ENCODE assay signal across 16 mouse cellular contexts in the genomic region with DNA sequence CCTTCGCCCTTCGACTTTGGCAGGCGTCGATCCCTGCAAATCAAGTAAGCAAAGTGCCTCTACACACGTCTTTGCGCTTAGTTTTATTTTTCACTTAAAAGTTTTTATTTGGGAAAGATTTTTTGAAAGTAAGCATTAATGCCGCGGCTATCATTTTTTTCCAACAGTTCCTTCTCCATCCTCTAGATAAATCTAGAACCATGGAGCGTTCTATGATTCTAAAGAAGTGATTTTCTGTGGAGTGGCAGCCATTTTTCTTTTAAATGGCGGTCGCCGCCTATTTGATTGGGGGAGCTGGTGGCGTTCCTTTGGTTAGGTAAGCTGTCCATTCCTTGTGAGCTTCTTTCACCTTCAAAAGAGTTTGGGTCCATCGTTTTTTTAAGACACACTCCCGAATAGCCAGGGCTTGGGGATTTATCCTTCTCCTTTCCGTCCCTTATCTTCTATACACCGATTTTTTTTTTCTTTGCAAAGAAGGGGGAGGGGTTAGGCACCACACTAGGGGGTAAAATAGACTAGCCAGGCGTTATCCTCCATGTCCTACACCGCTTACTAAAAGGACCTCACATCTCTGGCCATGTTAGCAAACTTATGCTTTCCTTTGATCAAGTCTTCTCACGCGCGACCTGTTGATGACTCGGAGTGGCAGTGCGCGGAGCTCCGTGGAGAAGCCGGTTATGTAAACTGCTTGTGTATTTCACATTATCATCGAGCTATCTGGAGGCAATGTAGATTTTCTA. TPM values are rescaled to one million over a fixed set of nuclear protein-coding genes. Genes with fewer than 3 reads are reported as not detected.
DNase-seq lines count a peak whose midpoint lies in the region; ATAC-seq lines count a peak whose summit lies in the region.
"Had no signal": no experiment of that assay in that cellular context is flagged by ENCODE, and none has a peak within 500 bp of the region (broad histone marks: within the 10 kb centered on the region; RNA-seq: fewer than 3 reads in every experiment).

No protein-coding gene starts in this region.

- no peaks in the 10 kb centered on the region for H3K36me3 ChIP-seq in embryonic facial prominence, embryonic 11.5 days (replicated peaks; ENCODE audit: control insufficient read depth, insufficient read depth, low read depth, low read length)
- no peaks in the 10 kb centered on the region for H3K36me3 ChIP-seq in midbrain, embryonic 11.5 days (ENCODE audit: control insufficient read depth, insufficient read depth, low read length)
- H3K36me3 ChIP-seq in neural tube, embryonic 15.5 days, result no peaks in the 10 kb centered on the region

- peaks cover 80% of the 10 kb centered on the region for H3K27me3 ChIP-seq in embryonic facial prominence, embryonic 11.5 days (ENCODE audit: control insufficient read depth, insufficient read depth, low read length)
- H3K27me3 ChIP-seq in midbrain, embryonic 11.5 days (ENCODE audit: control insufficient read depth, insufficient read depth, low read length), result peaks cover 47% of the 10 kb centered on the region
- H3K27me3 ChIP-seq in neural tube, embryonic 15.5 days (replicated peaks), result peaks cover 89% of the 10 kb centered on the region

- peak; percentile 40 for DNase-seq in heart, adult 11 months
- DNase-seq in heart, postnatal 36 days, result no peak
- peak; percentile 30 for DNase-seq in embryonic facial prominence, embryonic 11.5 days (ENCODE audit: low spot score)
- peak; percentile 94 for DNase-seq in midbrain, embryonic 11.5 days (ENCODE audit: low spot score, missing footprints)
- no peak for DNase-seq in urinary bladder, postnatal 14 days (ENCODE audit: low spot score)
- no peak for DNase-seq in left cerebral cortex, adult 8-10 months (ENCODE audit: low spot score in 2 of 2)
- no peak for DNase-seq in lung, postnatal 10 days
- DNase-seq: adrenal gland, adult 2 months; gastrocnemius, postnatal 36 days; kidney, postnatal 4 days; lung, adult 2 months had no signal

- no peak overlapping the region for H3K4me2 ChIP-seq in embryonic facial prominence, embryonic 11.5 days (ENCODE audit: low read depth, low read length)
- H3K4me2 ChIP-seq in midbrain, embryonic 11.5 days, result peak overlapping the region; percentile 88
- peak overlapping the region; percentile 31 for H3K4me2 ChIP-seq in neural tube, embryonic 15.5 days

- H3K9ac ChIP-seq in embryonic facial prominence, embryonic 11.5 days (replicated peaks; ENCODE audit: low read length), result no peak overlapping the region
- H3K9ac ChIP-seq in midbrain, embryonic 11.5 days (ENCODE audit: low read length), result peak overlapping the region; percentile 13
- H3K9ac ChIP-seq in neural tube, embryonic 15.5 days (replicated peaks), result no peak overlapping the region

- H3K4me1 ChIP-seq in embryonic facial prominence, embryonic 11.5 days (ENCODE audit: control insufficient read depth, insufficient read depth, low read length), result no peaks in the 10 kb centered on the region; the same call in 1 of the 2 replicates
- peaks cover 59% of the 10 kb centered on the region for H3K4me1 ChIP-seq in midbrain, embryonic 11.5 days (ENCODE audit: control insufficient read depth, insufficient read depth, low read length)
- 0 out of 2 replicates have a peak, but pooled peaks cover 13% of the 10 kb centered on the region for H3K4me1 ChIP-seq in neural tube, embryonic 15.5 days

- H3K9me3 ChIP-seq in embryonic facial prominence, embryonic 11.5 days (replicated peaks; ENCODE audit: control insufficient read depth, low read length), result no peaks in the 10 kb centered on the region
- no peaks in the 10 kb centered on the region for H3K9me3 ChIP-seq in midbrain, embryonic 11.5 days (ENCODE audit: control insufficient read depth, low read length)
- no peaks in the 10 kb centered on the region for H3K9me3 ChIP-seq in neural tube, embryonic 15.5 days (replicated peaks)

- WGBS in embryonic facial prominence, embryonic 11.5 days, result under 1% methylated on average over 28 of the region's 28 CpGs
- under 1% methylated on average over 28 of the region's 28 CpGs for WGBS in midbrain, embryonic 11.5 days
- under 1% methylated on average over 28 of the region's 28 CpGs for WGBS in neural tube, embryonic 15.5 days

- intact Hi-C loops in heart, postnatal 36 days (cut with DNase I), result no loop called here

- no peak overlapping the region for H3K27ac ChIP-seq in embryonic facial prominence, embryonic 11.5 days (replicated peaks; ENCODE audit: low read depth, low read length)
- H3K27ac ChIP-seq in midbrain, embryonic 11.5 days (ENCODE audit: low read depth, low read length), result no peak overlapping the region
- H3K27ac ChIP-seq in neural tube, embryonic 15.5 days (replicated peaks), result no peak overlapping the region

- ATAC-seq in embryonic facial prominence, embryonic 11.5 days (replicated peaks; ENCODE audit: insufficient number of reproducible peaks, low FRiP score, low TSS enrichment, low read depth), result no peak
- ATAC-seq in midbrain, embryonic 11.5 days (ENCODE audit: low FRiP score), result no peak
- no peak for ATAC-seq in neural tube, embryonic 15.5 days (ENCODE audit: low FRiP score)
- ATAC-seq: intestine, postnatal 0 days had no signal

- no peak overlapping the region for H3K4me3 ChIP-seq in embryonic facial prominence, embryonic 11.5 days (ENCODE audit: low read depth, low read length)
- H3K4me3 ChIP-seq in midbrain, embryonic 11.5 days (ENCODE audit: low read depth, low read length), result peak overlapping the region; percentile 25
- H3K4me3 ChIP-seq in neural tube, embryonic 15.5 days (replicated peaks), result peak overlapping the region; percentile 8; the same call in 1 of the 2 replicates

RNA-seq across cellular contexts. Expression of a gene that starts 7.6 kb away (rescaled TPM):
- total RNA-seq in heart, postnatal 36 days (2021), result not detected
- 0.31 and 0.33 TPM in 2 replicates for polyA plus RNA-seq in embryonic facial prominence, embryonic 11.5 days (2014; fragmentation: Nextera tagmentation; extraction: Ambion mirVana)
- polyA plus RNA-seq in midbrain, embryonic 11.5 days (2014; fragmentation: Nextera tagmentation; extraction: Ambion mirVana), result 6.1 and 6.5 TPM in 2 replicates
- polyA plus RNA-seq in neural tube, embryonic 15.5 days (2015; fragmentation: Nextera tagmentation; extraction: Ambion mirVana), result 4.7 and 7.4 TPM in 2 replicates
- under 1 TPM in 2 of 4 experiments, not detected in 2; 0.11 to 0.15 TPM for total RNA-seq in left cerebral cortex, adult 8-10 months (2022)
- total RNA-seq: adrenal gland, adult 2 months; gastrocnemius, postnatal 36 days; left cerebral cortex, postnatal 36 days had no signal
- polyA plus RNA-seq: adrenal gland, adult 2 months; C2C12; heart, embryonic 14.5 days; intestine, postnatal 0 days; lung, adult 2 months had no signal

Comparison
In these comparisons a context has a peak if more than half of its experiments do, and no peak if none do; other contexts are left out.
1. DNase-seq: peak in heart, adult 11 months (single experiment), embryonic facial prominence, embryonic 11.5 days (single experiment) and midbrain, embryonic 11.5 days (single experiment); none in heart, postnatal 36 days (0 of 2), urinary bladder, postnatal 14 days (single experiment), left cerebral cortex, adult 8-10 months (0 of 2) and lung, postnatal 10 days (single experiment).